Mouse (Mus musculus): ENCODE results near the gene Plcg2. TPM values are rescaled to one million over a fixed set of nuclear protein-coding genes. Genes with fewer than 3 reads are reported as not detected.

Plcg2 gene
- polyA plus RNA-seq, 1 experiment from 2014 or later, result 5.0 TPM

- no peaks in the 10 kb centered on the region for H3K27me3 ChIP-seq (ENCODE audit: control insufficient read depth, insufficient read depth, low read length)
- H3K27ac ChIP-seq (replicated peaks in 1 of 2; ENCODE audit: control insufficient read depth in 1 of 2, insufficient read depth in 1 of 2, low read depth in 2 of 2, low read length in 2 of 2), result no peak overlapping the region
- no peak overlapping the region for H3K4me3 ChIP-seq (ENCODE audit: control insufficient read depth in 1 of 2, insufficient read depth in 1 of 2, low read depth in 1 of 2, low read length in 2 of 2)
- peaks cover 18 to 22% of the 10 kb centered on the region in 2 experiments for H3K4me1 ChIP-seq (ENCODE audit: control insufficient read depth in 2 of 2, insufficient read depth in 2 of 2, low read length in 2 of 2)
- 78% methylated on average over 5 of the region's 5 CpGs for WGBS
- no peaks in the 10 kb centered on the region for H3K36me3 ChIP-seq (ENCODE audit: control insufficient read depth, insufficient read depth, low read length)
- no peaks in the 10 kb centered on the region for H3K9me3 ChIP-seq (ENCODE audit: control insufficient read depth, low read length)
- ATAC-seq (ENCODE audit: insufficient number of reproducible peaks, insufficient read depth, low FRiP score, low read depth), result no peak
- no peak overlapping the region for H3K4me2 ChIP-seq (ENCODE audit: low read length)
- H3K9ac ChIP-seq (ENCODE audit: low read length), result no peak overlapping the region
These were observed 49.9 kb downstream of the Plcg2 start for GRCm38 (mm10) chr8:117547945-117548344.

GRCm38 (mm10) chr8:117548453-117548852, 50.4 kb downstream of the Plcg2 start:
- WGBS, result 58% methylated on average over 4 of the region's 4 CpGs
- H3K4me2 ChIP-seq (ENCODE audit: low read length), result no peak overlapping the region
- no peak overlapping the region for H3K9ac ChIP-seq (ENCODE audit: low read length)
- no peak overlapping the region for H3K4me3 ChIP-seq (ENCODE audit: control insufficient read depth in 1 of 2, insufficient read depth in 1 of 2, low read depth in 1 of 2, low read length in 2 of 2)
- ATAC-seq (ENCODE audit: insufficient number of reproducible peaks, insufficient read depth, low FRiP score, low read depth), result peak; percentile 19; the same call in 1 of the 2 replicates
- H3K36me3 ChIP-seq (ENCODE audit: control insufficient read depth, insufficient read depth, low read length), result no peaks in the 10 kb centered on the region
- no peak overlapping the region for H3K27ac ChIP-seq (replicated peaks in 1 of 2; ENCODE audit: control insufficient read depth in 1 of 2, insufficient read depth in 1 of 2, low read depth in 2 of 2, low read length in 2 of 2)
- no peaks in the 10 kb centered on the region for H3K9me3 ChIP-seq (ENCODE audit: control insufficient read depth, low read length)
- H3K27me3 ChIP-seq (ENCODE audit: control insufficient read depth, insufficient read depth, low read length), result no peaks in the 10 kb centered on the region
- peaks cover 15 to 17% of the 10 kb centered on the region in 2 experiments for H3K4me1 ChIP-seq (ENCODE audit: control insufficient read depth in 2 of 2, insufficient read depth in 2 of 2, low read length in 2 of 2)

- Histone ChIP-seq H3K4me1 (ENCODE audit: control insufficient read depth in 2 of 2, insufficient read depth in 2 of 2, low read length in 2 of 2) (peaks cover 3 to 8% of the 10 kb centered on the region in 2 experiments; a peak in 2 of 4 replicates), H3K4me2 (ENCODE audit: low read length) (no peak overlapping the region), H3K27me3 (ENCODE audit: control insufficient read depth, insufficient read depth, low read length) (no peaks in the 10 kb centered on the region), H3K27ac (replicated peaks in 1 of 2; ENCODE audit: control insufficient read depth in 1 of 2, insufficient read depth in 1 of 2, low read depth in 2 of 2, low read length in 2 of 2) (no peak overlapping the region), H3K36me3 (ENCODE audit: control insufficient read depth, insufficient read depth, low read length) (no peaks in the 10 kb centered on the region), H3K4me3 (ENCODE audit: control insufficient read depth in 1 of 2, insufficient read depth in 1 of 2, low read depth in 1 of 2, low read length in 2 of 2) (no peak overlapping the region), H3K9me3 (ENCODE audit: control insufficient read depth, low read length) (no peaks in the 10 kb centered on the region), H3K9ac (ENCODE audit: low read length) (no peak overlapping the region)
- ATAC-seq (ENCODE audit: insufficient number of reproducible peaks, insufficient read depth, low FRiP score, low read depth), result no peak
- 82% methylated on average over 5 of the region's 5 CpGs for WGBS
These were observed 52.4 kb downstream of the Plcg2 start for GRCm38 (mm10) chr8:117550529-117550928.

DNA sequence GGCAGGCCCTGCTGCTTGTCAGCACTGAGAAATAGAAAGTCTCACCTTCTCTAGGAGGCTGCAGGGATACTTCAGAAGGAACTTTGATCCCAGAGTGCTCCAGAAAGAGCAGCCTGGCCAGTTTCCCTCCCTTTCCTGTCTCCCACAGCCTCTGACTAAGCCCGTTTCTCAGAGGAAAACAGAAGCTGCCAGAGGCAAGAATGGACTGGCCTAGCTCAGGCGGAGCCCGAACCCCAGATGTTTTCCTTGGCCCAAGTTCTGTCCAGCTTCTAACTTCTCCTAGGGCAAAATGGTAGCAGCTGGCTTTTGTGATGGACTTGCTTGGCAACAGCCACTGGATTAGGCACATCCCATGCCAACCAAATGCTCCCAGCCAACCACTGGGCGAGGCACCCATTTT, 62.9 kb downstream of the Plcg2 start:
- no peak for ATAC-seq (ENCODE audit: insufficient number of reproducible peaks, insufficient read depth, low FRiP score, low read depth)
- WGBS, result 60% methylated on average over 4 of the region's 4 CpGs
- no peaks in the 10 kb centered on the region for H3K36me3 ChIP-seq (ENCODE audit: control insufficient read depth, insufficient read depth, low read length)
- no peak overlapping the region for H3K27ac ChIP-seq (replicated peaks in 1 of 2; ENCODE audit: control insufficient read depth in 1 of 2, insufficient read depth in 1 of 2, low read depth in 2 of 2, low read length in 2 of 2)
- no peak overlapping the region for H3K4me2 ChIP-seq (ENCODE audit: low read length)
- peaks cover 0 to 7% of the 10 kb centered on the region in 2 experiments; a peak in 1 of 4 replicates for H3K4me1 ChIP-seq (ENCODE audit: control insufficient read depth in 2 of 2, insufficient read depth in 2 of 2, low read length in 2 of 2)
- no peaks in the 10 kb centered on the region for H3K27me3 ChIP-seq (ENCODE audit: control insufficient read depth, insufficient read depth, low read length)
- H3K9me3 ChIP-seq (ENCODE audit: control insufficient read depth, low read length), result no peaks in the 10 kb centered on the region
- no peak overlapping the region for H3K4me3 ChIP-seq (ENCODE audit: control insufficient read depth in 1 of 2, insufficient read depth in 1 of 2, low read depth in 1 of 2, low read length in 2 of 2)
- no peak overlapping the region for H3K9ac ChIP-seq (ENCODE audit: low read length)

DNA sequence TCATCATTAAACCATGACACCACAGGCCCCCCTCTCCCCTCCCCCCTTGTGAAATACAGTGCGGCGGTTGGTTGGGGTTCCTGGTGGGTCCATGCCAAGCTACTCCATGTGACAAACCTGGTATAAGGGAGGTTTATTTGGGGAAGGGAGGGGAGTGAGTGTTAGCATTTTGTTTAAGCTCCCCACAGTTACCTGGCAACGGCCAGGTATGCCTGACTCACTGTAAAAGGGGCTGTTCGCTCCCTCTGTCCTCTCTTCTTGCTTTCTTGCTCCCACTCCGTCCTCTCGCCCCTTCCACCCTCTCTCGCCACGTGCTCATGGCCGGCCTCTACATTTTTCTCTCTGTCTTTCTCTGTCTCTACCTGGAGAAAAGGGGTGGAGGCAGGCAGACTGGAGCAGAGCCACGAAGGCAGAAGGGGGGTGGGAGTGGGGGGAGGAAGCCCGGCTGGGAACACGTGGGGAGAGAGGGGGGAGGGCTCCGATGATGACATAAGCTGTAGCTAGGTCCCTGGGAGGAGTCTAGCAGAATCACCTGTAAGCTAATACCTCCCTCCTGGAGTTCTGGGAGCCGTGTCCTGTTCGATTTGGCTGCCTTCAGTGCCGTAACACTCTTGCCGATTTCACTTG, 63.8 kb downstream of the Plcg2 start:
- no peak for ATAC-seq (ENCODE audit: insufficient number of reproducible peaks, insufficient read depth, low FRiP score, low read depth)
- H3K9me3 ChIP-seq (ENCODE audit: control insufficient read depth, low read length), result no peaks in the 10 kb centered on the region
- no peak overlapping the region for H3K27ac ChIP-seq (replicated peaks in 1 of 2; ENCODE audit: control insufficient read depth in 1 of 2, insufficient read depth in 1 of 2, low read depth in 2 of 2, low read length in 2 of 2)
- no peaks in the 10 kb centered on the region for H3K36me3 ChIP-seq (ENCODE audit: control insufficient read depth, insufficient read depth, low read length)
- H3K9ac ChIP-seq (ENCODE audit: low read length), result no peak overlapping the region
- H3K4me2 ChIP-seq (ENCODE audit: low read length), result peak overlapping the region; percentile 54
- H3K4me1 ChIP-seq (ENCODE audit: control insufficient read depth in 2 of 2, insufficient read depth in 2 of 2, low read length in 2 of 2), result peaks cover 0 to 7% of the 10 kb centered on the region in 2 experiments; a peak in 1 of 4 replicates
- H3K27me3 ChIP-seq (ENCODE audit: control insufficient read depth, insufficient read depth, low read length), result no peaks in the 10 kb centered on the region
- WGBS, result 17% methylated on average over 17 of the region's 17 CpGs
- H3K4me3 ChIP-seq (ENCODE audit: control insufficient read depth in 1 of 2, insufficient read depth in 1 of 2, low read depth in 1 of 2, low read length in 2 of 2), result peak overlapping the region; percentile 5 to 12; a peak in 2 of 4 replicates

DNA sequence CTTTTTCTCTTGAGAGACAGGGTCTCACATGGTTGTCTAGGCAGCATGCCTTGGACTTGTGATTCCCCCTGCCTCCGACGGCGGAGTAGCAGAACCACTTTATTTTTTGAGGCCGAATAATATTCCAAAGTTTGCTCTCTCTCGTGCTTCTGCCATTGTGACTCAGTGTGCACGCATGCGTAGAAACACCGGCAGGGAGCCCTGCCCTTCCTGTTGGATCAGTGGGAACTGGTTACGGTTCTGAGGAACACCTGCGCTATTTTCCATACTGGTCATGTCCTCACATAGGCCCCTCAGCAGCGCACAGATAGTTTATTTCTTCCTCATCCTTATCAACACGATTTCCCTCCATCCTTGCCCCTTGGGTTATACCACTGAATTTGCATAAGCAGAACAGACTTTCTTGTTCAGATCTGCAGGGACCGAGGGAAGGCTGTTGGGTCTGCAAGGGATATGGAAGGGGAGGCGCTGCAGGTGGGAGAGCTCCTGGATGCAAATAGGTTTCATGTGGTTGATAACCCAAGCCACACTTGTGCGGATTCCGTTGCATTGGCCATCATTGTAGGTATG, 64.4 kb downstream of the Plcg2 start:
- Histone ChIP-seq H3K4me3 (ENCODE audit: control insufficient read depth in 1 of 2, insufficient read depth in 1 of 2, low read depth in 1 of 2, low read length in 2 of 2) (peak overlapping the region; percentile 5 to 12; a peak in 2 of 4 replicates), H3K9ac (ENCODE audit: low read length) (no peak overlapping the region), H3K4me2 (ENCODE audit: low read length) (peak overlapping the region; percentile 54), H3K36me3 (ENCODE audit: control insufficient read depth, insufficient read depth, low read length) (no peaks in the 10 kb centered on the region), H3K9me3 (ENCODE audit: control insufficient read depth, low read length) (no peaks in the 10 kb centered on the region), H3K27me3 (ENCODE audit: control insufficient read depth, insufficient read depth, low read length) (no peaks in the 10 kb centered on the region), H3K4me1 (ENCODE audit: control insufficient read depth in 2 of 2, insufficient read depth in 2 of 2, low read length in 2 of 2) (peaks cover 0 to 7% of the 10 kb centered on the region in 2 experiments; a peak in 1 of 4 replicates), H3K27ac (replicated peaks in 1 of 2; ENCODE audit: control insufficient read depth in 1 of 2, insufficient read depth in 1 of 2, low read depth in 2 of 2, low read length in 2 of 2) (no peak overlapping the region)
- 29% methylated on average over 16 of the region's 16 CpGs for WGBS
- ATAC-seq (ENCODE audit: insufficient number of reproducible peaks, insufficient read depth, low FRiP score, low read depth), result no peak

DNA sequence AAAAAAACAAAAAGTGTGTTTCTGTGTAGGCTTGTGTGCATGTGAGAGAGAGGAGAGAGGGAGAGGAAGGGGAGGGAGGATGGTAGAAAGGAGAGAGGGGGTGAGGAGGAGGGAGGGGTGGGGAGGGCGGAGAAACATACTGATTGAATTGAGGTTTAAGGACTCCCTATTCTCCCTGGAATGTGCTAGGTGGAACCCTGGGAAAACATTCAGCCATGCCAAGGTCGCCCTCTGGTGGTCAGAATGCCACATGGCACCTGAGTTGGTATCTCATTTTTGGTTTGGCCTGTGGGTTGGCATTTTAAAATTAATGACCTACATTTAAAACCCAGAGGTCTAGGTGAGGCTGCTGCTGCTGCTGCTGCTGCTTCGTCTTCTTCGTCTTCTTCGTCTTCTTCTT, 71.3 kb downstream of the Plcg2 start:
- Histone ChIP-seq H3K4me1 (ENCODE audit: control insufficient read depth in 2 of 2, insufficient read depth in 2 of 2, low read length in 2 of 2) (0 out of 4 replicates have a peak, but pooled peaks cover 0 to 2% of the 10 kb centered on the region in 2 experiments), H3K9ac (ENCODE audit: low read length) (no peak overlapping the region), H3K27me3 (ENCODE audit: control insufficient read depth, insufficient read depth, low read length) (no peaks in the 10 kb centered on the region), H3K4me3 (ENCODE audit: control insufficient read depth in 1 of 2, insufficient read depth in 1 of 2, low read depth in 1 of 2, low read length in 2 of 2) (no peak overlapping the region), H3K36me3 (ENCODE audit: control insufficient read depth, insufficient read depth, low read length) (no peaks in the 10 kb centered on the region), H3K9me3 (ENCODE audit: control insufficient read depth, low read length) (no peaks in the 10 kb centered on the region), H3K4me2 (ENCODE audit: low read length) (no peak overlapping the region), H3K27ac (replicated peaks in 1 of 2; ENCODE audit: control insufficient read depth in 1 of 2, insufficient read depth in 1 of 2, low read depth in 2 of 2, low read length in 2 of 2) (no peak overlapping the region)
- no peak for ATAC-seq (ENCODE audit: insufficient number of reproducible peaks, insufficient read depth, low FRiP score, low read depth)
- WGBS, result 23% methylated on average over 5 of the region's 5 CpGs

Data from heart, embryonic 14.5 days (tissue).